Mouse (Mus musculus) kidney, adult 2 months (tissue): ENCODE measurements around the gene Sema4b.

ENCODE experiments used
- CTCF ChIP-seq: fragments of 200-500 bp; conservative IDR thresholded peaks from 2 replicates; pipeline ENCODE4 v1.5.1; 2011; ENCODE audit warnings: low read depth, mild to moderate bottlenecking, control low read depth, low read length, moderate library complexity, mixed read lengths; ENCODE audit not compliant: insufficient read depth, insufficient read length
- POLR2A ChIP-seq: fragments of 200-500 bp; IDR thresholded peaks from one replicate; pipeline ENCODE4 v1.6.1; 2011; ENCODE audit warnings: low read depth, low read length, control low read depth

DNA sequence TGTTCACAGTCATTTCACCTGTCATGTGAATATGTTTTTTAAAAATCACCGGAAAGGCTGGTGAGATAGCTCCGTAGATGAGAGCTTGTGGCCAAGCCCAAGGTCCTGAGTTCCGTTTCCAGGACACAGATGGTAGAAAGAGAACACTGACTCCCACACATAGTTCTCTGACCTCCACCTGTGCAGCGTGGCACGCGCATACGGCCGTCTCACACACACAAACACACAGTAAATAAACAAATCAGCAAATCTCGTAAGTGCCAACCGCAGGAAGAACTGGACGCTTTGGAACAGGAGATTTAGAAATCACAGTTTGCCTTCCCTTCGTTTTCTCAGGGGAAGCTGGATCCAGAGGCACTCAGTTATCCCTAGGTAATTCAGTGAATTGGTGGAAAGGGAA, 860 bp downstream of the Sema4b start:
- TF ChIP-seq CTCF (no peak), POLR2A (no peak)
